Mouse (Mus musculus) C2C12 (cell line): ENCODE data around the gene Stra8. TPM values are rescaled to one million over a fixed set of nuclear protein-coding genes. Genes with fewer than 3 reads are reported as not detected.

Experiments
- H3K27me3 ChIP-seq: one replicate; pipeline ENCODE4 v1.6.1; 2011; ENCODE audit not compliant: control insufficient read depth, insufficient read depth, insufficient read length
- H3K36me3 ChIP-seq: one replicate; pipeline ENCODE4 v1.6.1; 2011; ENCODE audit not compliant: control insufficient read depth, insufficient read depth
- H3K4me3 ChIP-seq: one replicate; pipeline ENCODE4 v1.5.1; 2011; ENCODE audit warnings: mild to moderate bottlenecking, control low read depth; ENCODE audit not compliant: poor library complexity, insufficient read depth, severe bottlenecking
- H3K79me2 ChIP-seq: one replicate; pipeline ENCODE4 v1.6.1; 2011; ENCODE audit not compliant: control insufficient read depth, insufficient read depth
- H3K79me3 ChIP-seq: one replicate; pipeline ENCODE4 v1.6.1; 2011; ENCODE audit warnings: low read depth, control low read depth
- H3ac ChIP-seq: one replicate; pipeline ENCODE3; 2011; ENCODE audit warnings: low read depth; ENCODE audit not compliant: control insufficient read depth, insufficient read length
- CEBPB ChIP-seq: IDR thresholded peaks from one replicate; pipeline ENCODE4 v1.6.1; 2011; ENCODE audit warnings: low read depth, mild to moderate bottlenecking, control low read depth, moderate library complexity
- CTCF ChIP-seq: IDR thresholded peaks from one replicate; pipeline ENCODE4 v1.5.1; 2011; ENCODE audit not compliant: control insufficient read depth, insufficient read depth, insufficient read length
- FOSL1 ChIP-seq: IDR thresholded peaks from one replicate; pipeline ENCODE4 v1.8.0; 2011; ENCODE audit warnings: mild to moderate bottlenecking, low read length; ENCODE audit not compliant: poor library complexity, insufficient read depth, severe bottlenecking
- MAX ChIP-seq: IDR thresholded peaks from one replicate; pipeline ENCODE4 v1.6.1; 2011; ENCODE audit warnings: mild to moderate bottlenecking, control low read depth
- MYOD1 ChIP-seq: IDR thresholded peaks from one replicate; pipeline ENCODE4 v1.6.1; 2011; ENCODE audit warnings: low read depth; ENCODE audit not compliant: control insufficient read depth, insufficient read length
- MYOG ChIP-seq: IDR thresholded peaks from one replicate; pipeline ENCODE4 v1.6.1; 2011; ENCODE audit not compliant: control insufficient read depth, insufficient read length; ENCODE audit errors: extremely low read depth
- USF1 ChIP-seq: IDR thresholded peaks from one replicate; pipeline ENCODE4 v1.6.1; 2011; ENCODE audit warnings: low read depth, mild to moderate bottlenecking, control low read depth, moderate library complexity
- polyA plus RNA-seq: library from polyadenylated mRNA; unstranded; fragments of >200 nt; fragmentation: generic; extraction: Trizol; gene quantifications from one replicate; pipeline ENCODE4 v1.2.1, GENCODE M21; 2012; ENCODE audit warnings: missing spikeins

The Stra8 gene
- polyA plus RNA-seq, 1 experiment, result not detected

GRCm38 (mm10) chr6:34927156-34927555 is 7.2 kb downstream of the Stra8 start:
- Histone ChIP-seq H3K4me3 (no peak overlapping the region), H3K36me3 (no peaks in the 10 kb centered on the region), H3ac (no peak overlapping the region), H3K79me3 (no peaks in the 10 kb centered on the region), H3K27me3 (peaks cover 9% of the 10 kb centered on the region), H3K79me2 (no peaks in the 10 kb centered on the region)
- TF ChIP-seq CEBPB (no peak), CTCF (peak; percentile 66)

DNA sequence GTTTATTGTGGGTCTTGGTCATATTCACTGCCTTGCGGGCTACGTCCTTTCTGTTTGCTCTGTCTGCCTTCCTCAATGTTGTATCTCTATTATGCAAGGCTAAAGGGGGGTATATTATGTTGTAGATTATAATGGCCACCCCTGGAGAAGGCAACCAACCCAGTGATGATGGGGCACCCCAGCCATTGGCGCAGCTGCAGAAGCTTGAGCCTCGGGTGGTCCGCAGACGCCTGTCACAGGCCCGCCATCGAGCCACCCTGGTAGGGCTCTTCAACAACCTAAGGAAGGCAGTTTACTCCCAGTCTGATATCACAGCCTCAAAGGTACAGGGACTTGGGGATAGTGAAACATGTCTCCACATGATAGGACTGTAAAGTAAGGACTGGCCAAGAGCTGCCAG is 7.6 kb downstream of the Stra8 start:
- Histone ChIP-seq H3K27me3 (peaks cover 9% of the 10 kb centered on the region), H3K36me3 (no peaks in the 10 kb centered on the region), H3ac (no peak overlapping the region), H3K79me2 (no peaks in the 10 kb centered on the region), H3K79me3 (no peaks in the 10 kb centered on the region), H3K4me3 (no peak overlapping the region)
- TF ChIP-seq CTCF (no peak), MYOD1 (no peak), MAX (no peak), USF1 (no peak), FOSL1 (no peak), CEBPB (no peak), MYOG (no peak)

- Histone ChIP-seq H3K79me2 (no peaks in the 10 kb centered on the region), H3K4me3 (no peak overlapping the region), H3K36me3 (no peaks in the 10 kb centered on the region), H3K27me3 (peaks cover 16% of the 10 kb centered on the region), H3K79me3 (no peaks in the 10 kb centered on the region), H3ac (no peak overlapping the region)
- TF ChIP-seq USF1 (no peak), CEBPB (no peak), CTCF (no peak), MYOD1 (no peak), MAX (no peak), FOSL1 (no peak), MYOG (no peak)
Observed at GRCm38 (mm10) chr6:34932633-34933032, 12.7 kb downstream of the Stra8 start.

DNA sequence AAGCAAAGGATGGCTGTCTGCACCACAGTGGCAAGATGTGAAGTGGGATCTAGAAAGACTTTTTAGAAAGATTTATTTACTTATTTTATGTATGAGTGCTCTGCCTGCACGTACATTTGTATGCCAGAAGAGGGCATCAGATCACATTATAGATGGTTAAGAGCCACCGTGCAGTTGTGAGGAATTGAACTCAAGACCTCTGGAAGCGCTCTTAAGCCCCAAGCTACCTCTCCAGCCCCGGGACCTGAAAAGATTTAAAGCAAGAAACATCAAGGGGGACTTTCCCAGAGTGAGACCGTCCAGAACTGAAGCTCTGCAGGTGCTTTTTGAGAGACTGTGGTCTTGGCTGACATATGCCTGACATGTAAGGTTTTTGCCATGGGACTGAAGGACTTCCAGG is 16.8 kb downstream of the Stra8 start:
- TF ChIP-seq MAX (no peak), CTCF (no peak), FOSL1 (no peak), CEBPB (no peak), MYOG (no peak), USF1 (no peak), MYOD1 (no peak)
- H3ac ChIP-seq, result no peak overlapping the region

DNA sequence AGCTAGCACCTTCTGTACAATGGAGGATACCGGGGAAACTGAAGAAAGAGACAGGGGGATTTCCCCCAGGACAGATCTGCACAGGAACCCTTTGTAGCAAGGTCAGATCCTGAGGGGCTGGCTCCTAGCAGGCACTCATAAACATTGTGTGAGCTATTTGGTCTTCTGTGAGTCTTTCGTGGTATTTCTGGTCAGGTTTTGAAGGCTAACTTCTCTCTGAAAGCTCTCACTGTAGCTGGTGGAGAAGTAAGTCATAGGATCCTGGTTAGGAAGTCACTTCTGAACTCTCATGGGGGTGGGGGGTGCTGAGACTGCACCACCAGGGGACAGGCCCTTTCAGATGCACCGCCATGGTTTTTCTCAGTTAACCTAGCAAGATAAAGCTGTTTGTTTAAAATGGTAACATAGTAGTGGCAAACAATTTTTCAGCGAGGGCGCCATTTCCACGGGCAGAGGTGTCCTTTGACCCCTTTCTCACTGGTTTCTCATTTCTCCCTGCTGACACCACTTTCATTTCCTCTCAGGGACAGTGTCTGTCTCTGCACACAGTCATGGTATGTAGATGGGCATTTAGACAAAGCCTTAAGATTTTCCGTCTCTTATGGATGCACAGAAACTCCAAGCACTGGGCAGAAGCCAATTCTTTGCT is 18.4 kb downstream of the Stra8 start:
- Histone ChIP-seq H3K27me3 (peaks cover 7% of the 10 kb centered on the region), H3K4me3 (no peak overlapping the region), H3K79me2 (no peaks in the 10 kb centered on the region), H3ac (no peak overlapping the region), H3K79me3 (no peaks in the 10 kb centered on the region), H3K36me3 (no peaks in the 10 kb centered on the region)
- TF ChIP-seq MAX (no peak), FOSL1 (no peak), USF1 (no peak), CTCF (no peak), CEBPB (no peak), MYOD1 (no peak), MYOG (no peak)

More for the DNA sequence above, 16.8 kb downstream of the Stra8 start:
- no peaks in the 10 kb centered on the region for H3K79me3 ChIP-seq
- no peaks in the 10 kb centered on the region for H3K79me2 ChIP-seq
- H3K36me3 ChIP-seq, result no peaks in the 10 kb centered on the region
- H3K27me3 ChIP-seq, result peaks cover 10% of the 10 kb centered on the region
- H3K4me3 ChIP-seq, result no peak overlapping the region

DNA sequence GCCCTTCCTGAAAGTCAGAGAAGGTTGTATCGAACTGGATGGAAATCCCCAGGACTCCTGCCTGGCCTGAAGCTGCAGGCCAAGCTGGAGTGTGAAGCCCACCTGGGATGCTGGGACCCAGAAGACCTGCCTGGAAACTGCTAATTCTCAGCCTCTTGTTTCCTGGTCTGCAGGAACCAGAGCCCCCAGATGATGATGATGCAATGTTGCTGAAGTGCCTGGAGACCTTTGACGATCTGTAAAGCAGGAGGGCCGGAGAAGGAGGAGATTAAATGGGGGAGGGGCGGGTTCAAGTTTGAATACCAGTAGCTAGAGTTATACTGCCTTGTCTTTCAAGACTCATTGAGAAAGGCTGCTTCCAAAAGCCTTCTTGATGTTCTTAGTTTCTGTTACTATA is 19.0 kb downstream of the Stra8 start:
- Histone ChIP-seq H3K36me3 (no peaks in the 10 kb centered on the region), H3K27me3 (peaks cover 4% of the 10 kb centered on the region), H3ac (no peak overlapping the region), H3K79me2 (no peaks in the 10 kb centered on the region), H3K79me3 (no peaks in the 10 kb centered on the region), H3K4me3 (no peak overlapping the region)
- TF ChIP-seq FOSL1 (no peak), MAX (no peak), MYOG (no peak), CEBPB (no peak), CTCF (no peak), USF1 (no peak), MYOD1 (no peak)
